Mouse (Mus musculus) embryo, embryonic 10 days (tissue): ENCODE results near the gene Pitpnb.
A peak's percentile ranks its signal among the peaks of the same experiment; 100 is the strongest.

ENCODE experiments used
- DNase-seq: peaks from one replicate; pipeline ENCODE4 v3.0.0-alpha.2; 2015; ENCODE audit warnings: low spot score

The Pitpnb gene

GRCm38 (mm10) chr5:111396199-111396598, 65.6 kb downstream of the Pitpnb start:
- no peak for DNase-seq

- DNase-seq, result no peak
Observed at GRCm38 (mm10) chr5:111398471-111398870, 67.9 kb downstream of the Pitpnb start.

GRCm38 (mm10) chr5:111399271-111399670, 68.7 kb downstream of the Pitpnb start:
- DNase-seq, result no peak

- DNase-seq, result no peak
Observed at GRCm38 (mm10) chr5:111401879-111402650, 71.5 kb downstream of the Pitpnb start.

- no peak for DNase-seq
Observed at GRCm38 (mm10) chr5:111402651-111402996, 72.1 kb downstream of the Pitpnb start.

GRCm38 (mm10) chr5:111404721-111405120, 74.2 kb downstream of the Pitpnb start:
- DNase-seq, result no peak

- DNase-seq, result no peak
Observed at GRCm38 (mm10) chr5:111408470-111409105, 78.0 kb downstream of the Pitpnb start.

GRCm38 (mm10) chr5:111409412-111410044, 79.0 kb downstream of the Pitpnb start:
- peak; percentile 75 for DNase-seq

- no peak for DNase-seq
Observed at GRCm38 (mm10) chr5:111410665-111411064, 80.1 kb downstream of the Pitpnb start.

- DNase-seq, result peak; percentile 92
Observed at GRCm38 (mm10) chr5:111414192-111414591, 83.6 kb downstream of the Pitpnb start.

- DNase-seq, result no peak
Observed at GRCm38 (mm10) chr5:111414770-111415249, 84.2 kb downstream of the Pitpnb start.

GRCm38 (mm10) chr5:111415575-111415974, 85.0 kb downstream of the Pitpnb start:
- DNase-seq, result peak; percentile 57

- peak; percentile 75 for DNase-seq
Observed at GRCm38 (mm10) chr5:111416048-111416447, 85.5 kb downstream of the Pitpnb start.

- DNase-seq, result peak; percentile 92
Observed at GRCm38 (mm10) chr5:111416591-111417374, 86.2 kb downstream of the Pitpnb start, which contains the start of gene Mn1. Mn1 (plus strand) TSS chr5:111417362.

GRCm38 (mm10) chr5:111417378-111418131, 87.0 kb downstream of the Pitpnb start:
- no peak for DNase-seq

GRCm38 (mm10) chr5:111418202-111419120, 87.9 kb downstream of the Pitpnb start:
- DNase-seq, result peak; percentile 51

- peak; percentile 62 for DNase-seq
Observed at GRCm38 (mm10) chr5:111419121-111419881, 88.7 kb downstream of the Pitpnb start.

GRCm38 (mm10) chr5:111420011-111420691, 89.6 kb downstream of the Pitpnb start:
- DNase-seq, result peak; percentile 51

GRCm38 (mm10) chr5:111420896-111421295, 90.3 kb downstream of the Pitpnb start:
- DNase-seq, result no peak
